Mouse (Mus musculus): ENCODE results near the gene Add1. TPM values are rescaled to one million over a fixed set of nuclear protein-coding genes. Genes with fewer than 3 reads are reported as not detected.
A peak's percentile ranks its signal among the peaks of the same experiment; 100 is the strongest.

Add1 gene
- total RNA-seq, 2 experiments from 2014 or later, result 141 to 156 TPM

GRCm38 (mm10) chr5:34607100-34607880, 33.8 kb downstream of the Add1 start:
- DNase-seq, result no peak

DNA sequence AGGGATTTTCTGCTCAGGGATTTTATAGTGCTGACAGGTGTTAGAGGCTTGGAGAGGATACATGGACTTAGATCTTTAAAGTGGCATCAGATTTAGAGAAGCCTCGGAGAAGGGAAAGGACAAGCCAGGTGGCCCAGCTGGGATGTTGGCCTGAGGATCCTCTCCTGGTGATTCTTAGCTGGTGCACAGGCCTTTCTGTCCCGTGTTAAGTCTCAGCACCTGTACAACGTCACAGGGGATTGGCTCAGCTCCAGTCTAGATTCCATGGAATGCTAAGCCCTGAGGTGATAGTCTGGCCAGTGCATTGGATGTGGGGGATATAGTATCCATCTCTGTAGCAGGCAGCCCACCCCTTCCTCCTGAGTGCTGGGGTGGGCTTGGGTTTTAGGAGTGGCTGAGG, 34.8 kb downstream of the Add1 start:
- DNase-seq, result no peak

DNA sequence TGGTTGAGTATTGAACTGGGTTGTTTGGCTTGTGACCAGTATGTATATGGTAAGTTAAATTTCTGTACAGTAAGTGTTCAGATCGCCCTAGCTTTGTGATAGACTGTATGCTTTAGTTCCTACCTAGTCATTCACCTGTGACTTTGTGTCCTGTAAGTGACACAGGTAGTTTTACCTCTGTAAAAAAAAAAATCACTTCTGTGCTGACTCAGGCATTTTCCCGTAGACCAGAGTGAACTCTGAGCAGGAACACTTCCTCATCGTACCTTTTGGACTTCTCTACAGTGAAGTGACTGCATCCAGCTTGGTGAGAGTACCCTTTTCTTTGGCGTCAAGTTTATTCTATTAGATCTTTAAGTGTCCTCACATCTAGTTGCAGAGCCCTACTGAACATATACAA, 36.5 kb downstream of the Add1 start:
- no peak for DNase-seq

- no peak for DNase-seq
Measured at GRCm38 (mm10) chr5:34632996-34633395, 59.5 kb downstream of the Add1 start.

- no peak for DNase-seq
Measured at GRCm38 (mm10) chr5:34633641-34634040, 60.2 kb downstream of the Add1 start.

DNA sequence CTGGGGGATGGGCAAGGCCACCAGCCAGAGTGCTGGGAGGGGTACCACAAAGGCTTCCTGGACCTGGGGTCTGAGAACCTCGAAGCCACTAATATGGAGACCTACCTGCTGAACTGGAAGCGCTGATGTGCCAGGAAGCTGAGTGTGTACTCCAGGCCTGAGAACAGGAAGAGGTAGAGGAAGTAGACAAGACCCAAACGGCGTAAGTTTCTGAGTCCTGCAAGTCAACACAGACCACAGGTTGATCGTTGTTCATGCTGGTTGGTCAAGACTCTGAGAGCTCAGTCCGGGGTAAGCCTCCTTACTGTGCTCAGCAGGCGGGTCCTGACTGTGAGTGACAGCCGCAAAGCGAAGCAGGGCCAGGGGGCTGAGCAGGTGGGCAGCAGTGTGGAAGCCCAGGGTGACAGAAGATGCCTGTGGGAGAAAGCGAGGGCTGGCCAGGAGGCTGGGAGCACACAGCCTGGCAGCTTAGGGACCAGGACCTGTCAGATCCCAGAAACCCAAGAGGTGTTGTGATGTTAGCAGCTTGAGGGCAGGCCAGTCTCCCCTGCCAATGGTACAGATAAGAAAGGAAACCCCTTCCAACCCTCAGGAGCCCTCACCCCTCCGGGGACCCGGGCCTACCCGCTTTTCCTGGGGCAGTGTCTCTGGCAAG, 61.4 kb downstream of the Add1 start:
- no peak for DNase-seq

DNA sequence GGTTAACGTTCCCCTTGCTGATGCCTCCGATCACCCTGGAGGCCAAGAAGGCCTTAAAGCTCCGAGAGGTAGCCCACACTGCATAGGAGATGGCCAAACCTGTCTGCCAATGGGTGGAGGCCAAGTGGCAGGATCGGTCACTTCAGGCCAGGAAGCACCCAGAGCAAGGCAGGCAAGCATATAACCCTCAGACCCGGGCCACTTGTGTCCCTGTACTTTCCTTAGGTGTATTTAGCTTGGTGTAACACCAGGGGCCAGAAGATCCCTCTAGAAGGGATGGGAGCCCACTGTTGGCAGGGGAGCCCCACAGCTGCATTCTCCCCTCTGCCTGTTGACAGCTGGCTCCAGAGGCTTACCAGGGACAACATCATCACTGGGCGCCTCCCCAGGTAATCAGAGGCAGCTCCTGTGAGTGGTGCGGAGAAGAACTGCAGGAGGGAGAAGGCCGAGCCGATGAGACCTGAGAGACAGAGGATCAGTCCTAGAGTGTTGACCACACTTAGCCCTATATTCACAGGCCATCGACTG, 62.3 kb downstream of the Add1 start:
- no peak for DNase-seq

- DNase-seq, result peak; percentile 90 to 92
Measured at GRCm38 (mm10) chr5:34636481-34637287, 63.2 kb downstream of the Add1 start, which contains the start of gene Mfsd10. TSS of gene Mfsd10 (minus strand) at chr5:34637212.

GRCm38 (mm10) chr5:34637591-34638156, 64.2 kb downstream of the Add1 start:
- DNase-seq, result no peak

DNA sequence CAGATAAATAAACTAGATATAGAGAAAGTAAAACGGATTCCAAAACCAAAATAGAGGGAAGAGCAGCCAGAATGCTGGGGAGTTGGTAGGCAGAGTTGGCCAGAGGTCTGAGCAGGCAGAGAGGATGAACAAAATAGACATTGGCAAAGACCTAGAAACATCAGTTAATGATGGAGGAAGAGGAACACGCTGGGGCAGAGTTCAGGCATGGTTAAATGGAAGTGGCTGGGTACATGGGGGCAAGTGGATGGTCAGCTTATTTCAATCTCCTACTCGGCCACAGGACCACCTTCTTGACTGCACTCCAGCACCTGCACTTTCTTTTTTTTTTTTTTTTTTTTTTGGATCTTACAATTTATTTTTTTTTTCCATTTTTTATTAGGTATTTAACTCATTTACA, 68.5 kb downstream of the Add1 start:
- no peak for DNase-seq

- peak in 1 of 2 experiments; percentile 70 for DNase-seq
Measured at GRCm38 (mm10) chr5:34642932-34643331, 69.5 kb downstream of the Add1 start.

DNA sequence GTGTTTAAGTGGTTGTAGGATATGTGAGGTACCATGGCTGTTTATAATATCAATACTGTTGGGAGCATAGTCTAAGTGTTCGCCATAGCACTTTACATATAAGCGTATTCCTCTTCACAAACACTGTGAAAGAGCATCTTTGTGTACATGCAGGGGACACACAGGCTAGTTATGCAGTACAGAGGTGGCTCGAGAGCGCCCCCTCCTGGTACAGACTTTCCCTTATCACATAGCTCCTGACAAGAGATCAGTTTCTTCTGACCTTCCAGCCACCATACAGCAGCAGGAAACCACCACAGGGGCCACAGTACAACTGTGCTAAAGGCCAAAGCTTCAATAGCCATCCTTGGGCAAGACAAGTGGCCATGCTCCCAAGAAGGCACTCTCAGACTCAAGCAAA, 74.1 kb downstream of the Add1 start:
- DNase-seq, result peak; percentile 54 to 71

DNA sequence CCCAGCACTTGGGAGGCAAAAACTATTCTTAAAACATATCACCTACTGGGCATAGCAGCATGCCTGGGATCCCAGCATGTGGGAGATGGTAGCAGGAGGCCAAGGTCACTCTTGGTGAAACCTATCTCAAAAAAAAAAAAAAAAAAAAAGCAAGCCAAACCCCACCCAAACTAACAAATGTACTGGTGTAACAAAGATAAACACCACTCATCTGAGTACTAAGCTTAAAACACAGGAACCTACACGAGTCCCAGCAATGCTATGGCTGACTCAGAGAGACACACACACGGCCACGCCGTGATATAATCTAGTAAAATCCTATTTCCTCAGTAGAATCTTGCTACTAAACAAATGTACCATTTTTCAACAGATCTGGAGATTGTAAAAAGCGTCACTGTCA, 79.5 kb downstream of the Add1 start:
- DNase-seq, result no peak

DNA sequence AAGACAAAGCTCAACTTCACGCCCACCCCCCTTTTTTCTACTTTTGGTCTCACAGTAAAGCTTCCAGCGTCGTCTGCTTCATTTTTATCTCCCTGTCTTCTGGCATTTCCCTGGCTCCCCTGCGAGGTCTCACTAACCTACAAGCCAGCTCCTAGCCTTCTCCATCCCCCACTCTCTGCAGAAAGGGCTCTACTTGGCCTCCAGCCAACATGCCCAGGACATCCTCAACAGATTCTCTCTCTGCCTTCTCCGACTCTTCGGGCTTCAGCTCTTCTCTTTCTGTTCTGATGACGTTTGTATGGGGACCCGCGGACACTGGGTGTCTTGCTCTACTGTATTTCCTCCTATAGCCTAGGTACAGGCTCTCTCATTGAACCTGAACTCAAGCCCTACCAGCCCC, 81.4 kb downstream of the Add1 start:
- no peak for DNase-seq

DNA sequence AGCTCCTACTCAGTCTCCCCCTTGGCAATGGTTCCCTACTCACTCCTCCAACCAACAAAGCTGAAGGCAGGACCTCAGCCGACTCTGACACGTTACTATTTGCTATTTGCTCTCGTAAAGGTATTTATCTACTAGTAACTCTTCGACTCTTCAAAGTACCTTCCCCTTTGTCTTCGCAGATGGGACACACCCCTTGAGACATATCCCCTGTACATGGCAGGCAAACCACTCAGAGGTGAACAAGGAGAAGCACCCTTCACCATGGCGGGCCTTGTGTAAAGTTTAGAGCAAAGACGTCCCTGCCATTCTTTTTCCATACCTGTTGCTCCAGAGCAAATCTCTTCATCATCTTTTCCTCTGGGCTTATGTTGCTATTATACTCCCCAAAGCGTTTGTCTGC, 84.1 kb downstream of the Add1 start:
- DNase-seq, result no peak

DNA sequence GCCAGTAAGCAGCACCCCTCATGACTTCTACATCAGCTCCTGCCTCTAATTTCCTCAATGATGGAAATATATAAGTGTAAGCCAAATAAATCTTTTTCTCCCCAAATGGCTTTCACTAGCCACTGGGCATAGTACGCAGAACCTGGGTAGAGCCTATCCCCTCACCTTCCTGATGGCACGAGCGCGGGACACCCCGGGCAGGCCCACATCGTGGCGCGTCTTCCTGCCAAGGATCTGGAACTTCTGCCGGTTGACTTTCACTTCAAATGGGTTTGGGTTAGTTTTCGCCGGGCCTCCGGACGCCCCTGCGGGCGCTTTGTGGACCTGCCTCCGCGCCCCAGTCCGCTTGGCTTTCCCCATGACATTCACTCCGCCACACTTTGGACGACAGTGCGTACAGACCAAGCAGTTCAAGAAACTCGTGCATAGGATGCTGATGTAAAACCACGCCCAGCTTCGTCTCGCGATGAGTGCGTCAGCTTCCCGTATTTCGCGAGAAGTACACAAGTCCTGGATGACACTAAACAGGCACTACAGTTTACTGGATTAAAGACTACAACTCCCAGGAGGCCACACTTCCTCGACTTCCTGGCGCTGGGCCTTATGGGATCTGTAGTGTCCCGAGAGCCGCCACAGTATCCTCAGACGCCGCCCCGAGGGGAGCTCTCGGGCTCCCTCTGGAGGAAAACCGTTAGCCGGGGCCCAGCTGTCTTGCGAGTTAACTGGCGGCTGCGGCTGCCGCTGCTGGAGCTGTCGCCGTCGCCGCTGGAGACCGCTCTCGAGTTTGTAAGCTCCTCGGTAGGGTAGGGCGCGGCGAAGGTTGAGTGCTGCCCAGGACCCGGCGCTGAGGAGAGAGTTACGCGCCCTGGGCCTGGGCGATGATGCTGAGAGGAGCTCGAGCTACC, 86.5 kb downstream of the Add1 start, which contains the start of the genes Nop14 and Grk4:
Gene Nop14 (minus strand): TSS at position 463 of the 905 bp plus-strand sequence.
Gene Grk4 (plus strand): TSS at position 694 of the 905 bp plus-strand sequence.
- DNase-seq, result peak; percentile 98

DNA sequence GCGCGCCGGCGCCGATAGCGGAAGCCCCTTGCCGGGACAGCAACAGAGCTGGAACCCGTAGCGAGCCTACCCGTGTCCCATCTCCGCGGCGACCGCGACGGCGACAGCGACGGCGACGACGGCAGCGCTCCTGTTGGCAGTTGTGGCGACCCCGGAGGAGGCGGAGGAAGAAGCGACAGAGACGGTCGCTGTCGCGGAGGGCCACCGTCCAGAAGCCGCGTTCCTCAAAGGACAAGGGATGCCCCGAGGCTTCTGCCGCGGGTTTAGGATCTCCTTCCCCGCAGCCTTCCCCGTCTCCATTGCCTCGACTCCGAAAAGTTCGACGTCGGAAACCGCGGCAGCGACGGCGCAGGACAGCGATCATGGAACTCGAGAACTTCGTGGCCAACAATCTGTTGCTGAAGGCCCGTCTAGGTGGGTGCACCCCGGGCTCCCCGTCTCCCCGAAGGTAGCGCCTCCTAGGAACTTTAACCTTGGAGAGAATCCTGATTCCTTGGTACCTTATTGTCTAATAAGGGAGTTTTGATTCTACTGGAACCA, 87.2 kb downstream of the Add1 start:
- no peak for DNase-seq

DNA sequence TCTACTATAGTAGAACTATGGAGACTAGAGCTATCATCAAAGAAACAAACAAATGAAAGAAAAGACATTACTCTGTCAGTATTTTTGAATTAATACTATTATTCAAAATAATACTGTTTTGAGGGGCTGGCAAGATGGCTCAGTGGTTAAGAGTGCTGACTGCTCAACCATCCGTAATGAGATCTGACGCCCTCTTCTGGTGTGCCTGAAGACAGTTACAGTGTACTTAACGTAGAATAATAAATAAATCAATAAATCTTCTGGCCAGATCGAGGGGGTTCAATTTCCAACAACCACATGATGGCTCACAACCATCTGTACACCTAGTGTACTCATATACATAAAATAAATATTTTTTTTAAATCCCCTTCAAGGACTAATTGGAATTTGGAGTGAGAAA, 88.4 kb downstream of the Add1 start:
- no peak for DNase-seq

DNA sequence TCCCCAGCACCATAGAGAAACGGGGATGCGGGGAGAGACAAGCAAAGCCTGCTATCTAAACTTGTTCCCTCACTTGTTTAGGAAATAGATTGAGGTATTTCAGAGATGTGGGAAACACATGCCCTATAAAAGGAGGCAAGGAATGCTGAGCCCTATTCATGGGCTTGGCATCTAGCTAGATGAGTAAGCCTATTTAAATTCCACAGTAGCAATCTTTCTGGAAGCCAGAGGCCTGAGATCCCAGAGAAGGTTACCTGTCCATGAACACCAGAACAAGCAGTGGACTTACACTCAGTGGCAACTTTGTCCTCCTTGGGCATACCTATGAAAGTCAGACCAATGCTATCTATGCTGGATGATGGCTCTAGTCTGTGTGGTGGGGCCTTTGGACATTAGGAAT, 89.8 kb downstream of the Add1 start:
- no peak for DNase-seq

GRCm38 (mm10) chr5:34669493-34669892, 96.0 kb downstream of the Add1 start:
- DNase-seq, result no peak

GRCm38 (mm10) chr5:34670280-34670679, 96.8 kb downstream of the Add1 start:
- DNase-seq, result no peak
